Mouse (Mus musculus): ENCODE results near the gene Auts2. TPM values are rescaled to one million over a fixed set of nuclear protein-coding genes. Genes with fewer than 3 reads are reported as not detected.

Auts2 gene
- total RNA-seq, 1 experiment from 2014 or later, result 1.9 TPM

- no peak for ATAC-seq (replicated peaks in 1 of 2; ENCODE audit: insufficient read depth in 1 of 2, low FRiP score in 2 of 2, low TSS enrichment in 1 of 2, low read depth in 1 of 2, poor library complexity in 2 of 2, severe bottlenecking in 2 of 2)
Measured at GRCm38 (mm10) chr5:131722791-131723190, 820.4 kb downstream of the Auts2 start.

- no peak for ATAC-seq (replicated peaks in 1 of 2; ENCODE audit: insufficient read depth in 1 of 2, low FRiP score in 2 of 2, low TSS enrichment in 1 of 2, low read depth in 1 of 2, poor library complexity in 2 of 2, severe bottlenecking in 2 of 2)
Measured at GRCm38 (mm10) chr5:131722361-131722760, 820.8 kb downstream of the Auts2 start.

GRCm38 (mm10) chr5:131718013-131718412, 825.1 kb downstream of the Auts2 start:
- no peak for ATAC-seq (replicated peaks in 1 of 2; ENCODE audit: insufficient read depth in 1 of 2, low FRiP score in 2 of 2, low TSS enrichment in 1 of 2, low read depth in 1 of 2, poor library complexity in 2 of 2, severe bottlenecking in 2 of 2)

- no peak for ATAC-seq (replicated peaks in 1 of 2; ENCODE audit: insufficient read depth in 1 of 2, low FRiP score in 2 of 2, low TSS enrichment in 1 of 2, low read depth in 1 of 2, poor library complexity in 2 of 2, severe bottlenecking in 2 of 2)
Measured at GRCm38 (mm10) chr5:131717359-131717965, 825.7 kb downstream of the Auts2 start.

- no peak for ATAC-seq (replicated peaks in 1 of 2; ENCODE audit: insufficient read depth in 1 of 2, low FRiP score in 2 of 2, low TSS enrichment in 1 of 2, low read depth in 1 of 2, poor library complexity in 2 of 2, severe bottlenecking in 2 of 2)
Measured at GRCm38 (mm10) chr5:131714979-131715378, 828.2 kb downstream of the Auts2 start.

- no peak for ATAC-seq (replicated peaks in 1 of 2; ENCODE audit: insufficient read depth in 1 of 2, low FRiP score in 2 of 2, low TSS enrichment in 1 of 2, low read depth in 1 of 2, poor library complexity in 2 of 2, severe bottlenecking in 2 of 2)
Measured at GRCm38 (mm10) chr5:131712441-131712840, 830.7 kb downstream of the Auts2 start.

- no peak for ATAC-seq (replicated peaks in 1 of 2; ENCODE audit: insufficient read depth in 1 of 2, low FRiP score in 2 of 2, low TSS enrichment in 1 of 2, low read depth in 1 of 2, poor library complexity in 2 of 2, severe bottlenecking in 2 of 2)
Measured at GRCm38 (mm10) chr5:131711474-131712129, 831.5 kb downstream of the Auts2 start.

GRCm38 (mm10) chr5:131710735-131711473, 832.2 kb downstream of the Auts2 start:
- ATAC-seq (replicated peaks in 1 of 2; ENCODE audit: insufficient read depth in 1 of 2, low FRiP score in 2 of 2, low TSS enrichment in 1 of 2, low read depth in 1 of 2, poor library complexity in 2 of 2, severe bottlenecking in 2 of 2), result no peak

- ATAC-seq (replicated peaks in 1 of 2; ENCODE audit: insufficient read depth in 1 of 2, low FRiP score in 2 of 2, low TSS enrichment in 1 of 2, low read depth in 1 of 2, poor library complexity in 2 of 2, severe bottlenecking in 2 of 2), result no peak
Measured at GRCm38 (mm10) chr5:131707471-131707870, 835.7 kb downstream of the Auts2 start.

GRCm38 (mm10) chr5:131703729-131704128, 839.4 kb downstream of the Auts2 start:
- no peak for ATAC-seq (replicated peaks in 1 of 2; ENCODE audit: insufficient read depth in 1 of 2, low FRiP score in 2 of 2, low TSS enrichment in 1 of 2, low read depth in 1 of 2, poor library complexity in 2 of 2, severe bottlenecking in 2 of 2)

- no peak for ATAC-seq (replicated peaks in 1 of 2; ENCODE audit: insufficient read depth in 1 of 2, low FRiP score in 2 of 2, low TSS enrichment in 1 of 2, low read depth in 1 of 2, poor library complexity in 2 of 2, severe bottlenecking in 2 of 2)
Measured at GRCm38 (mm10) chr5:131702840-131703392, 840.2 kb downstream of the Auts2 start.

GRCm38 (mm10) chr5:131698900-131699299, 844.2 kb downstream of the Auts2 start:
- no peak for ATAC-seq (replicated peaks in 1 of 2; ENCODE audit: insufficient read depth in 1 of 2, low FRiP score in 2 of 2, low TSS enrichment in 1 of 2, low read depth in 1 of 2, poor library complexity in 2 of 2, severe bottlenecking in 2 of 2)

- ATAC-seq (replicated peaks in 1 of 2; ENCODE audit: insufficient read depth in 1 of 2, low FRiP score in 2 of 2, low TSS enrichment in 1 of 2, low read depth in 1 of 2, poor library complexity in 2 of 2, severe bottlenecking in 2 of 2), result no peak
Measured at GRCm38 (mm10) chr5:131690781-131691180, 852.4 kb downstream of the Auts2 start.

- no peak for ATAC-seq (replicated peaks in 1 of 2; ENCODE audit: insufficient read depth in 1 of 2, low FRiP score in 2 of 2, low TSS enrichment in 1 of 2, low read depth in 1 of 2, poor library complexity in 2 of 2, severe bottlenecking in 2 of 2)
Measured at GRCm38 (mm10) chr5:131686956-131687618, 856.1 kb downstream of the Auts2 start.

- no peak for ATAC-seq (replicated peaks in 1 of 2; ENCODE audit: insufficient read depth in 1 of 2, low FRiP score in 2 of 2, low TSS enrichment in 1 of 2, low read depth in 1 of 2, poor library complexity in 2 of 2, severe bottlenecking in 2 of 2)
Measured at GRCm38 (mm10) chr5:131680127-131680845, 862.9 kb downstream of the Auts2 start.

- ATAC-seq (replicated peaks in 1 of 2; ENCODE audit: insufficient read depth in 1 of 2, low FRiP score in 2 of 2, low TSS enrichment in 1 of 2, low read depth in 1 of 2, poor library complexity in 2 of 2, severe bottlenecking in 2 of 2), result no peak
Measured at GRCm38 (mm10) chr5:131679523-131679922, 863.6 kb downstream of the Auts2 start.

GRCm38 (mm10) chr5:131677518-131677917, 865.6 kb downstream of the Auts2 start:
- no peak for ATAC-seq (replicated peaks in 1 of 2; ENCODE audit: insufficient read depth in 1 of 2, low FRiP score in 2 of 2, low TSS enrichment in 1 of 2, low read depth in 1 of 2, poor library complexity in 2 of 2, severe bottlenecking in 2 of 2)

All from hematopoietic stem cell, adult 5-6 weeks (primary cell).